In genomic region chr11:97127470-97128223, GRCm38 (mm10) we compare ENCODE assay signal across 8 mouse cellular contexts. TPM values are rescaled to one million over a fixed set of nuclear protein-coding genes. Genes with fewer than 3 reads are reported as not detected.
DNase-seq lines count a peak whose midpoint lies in the region; ATAC-seq and TF ChIP-seq lines count a peak whose summit lies in the region.

No protein-coding gene starts in this region.

- dilution Hi-C loops in CH12.LX (cut with MboI; ENCODE audit: extremely low pct_ligation_motif_present, extremely low pct_unique_long_range_greater_than_20kb, low sequenced_read_pairs): no loop called here

- no peak for DNase-seq in heart, adult 9 months (ENCODE audit: low spot score in 2 of 2)
- DNase-seq in CH12.LX (ENCODE audit: extremely low read depth): no peak
- DNase-seq in layer of hippocampus, postnatal 10 days (ENCODE audit: low spot score in 2 of 2): no peak
- DNase-seq in urinary bladder, postnatal 4 days (ENCODE audit: low spot score in 2 of 2): no peak
- DNase-seq in frontal cortex, postnatal 10 days (ENCODE audit: low spot score in 2 of 2): no peak

- H3K4me2 ChIP-seq in heart, embryonic 11.5 days: peak overlapping the region; percentile 89
- H3K4me2 ChIP-seq in CH12.LX (ENCODE audit: insufficient read depth, low read depth, poor library complexity, severe bottlenecking): peak overlapping the region; percentile 88
- peak overlapping the region; percentile 71 for H3K4me2 ChIP-seq in forebrain, embryonic 12.5 days
- peak overlapping the region; percentile 90 for H3K4me2 ChIP-seq in liver, embryonic 12.5 days

- no peaks in the 10 kb centered on the region for H3K79me2 ChIP-seq in CH12.LX (replicated peaks; ENCODE audit: control insufficient read depth, extremely low read depth, insufficient read depth, poor library complexity, severe bottlenecking)

- no peak for TF ChIP-seq CTCF in CH12.LX (conservative IDR thresholded peaks at IDR 0.05 in 1 of 2, IDR thresholded peaks at IDR 0.05 in 1 of 2; ENCODE audit: low read depth in 2 of 2, low read length in 2 of 2)

- peak; percentile 59; the same call in 1 of the 2 replicates for TF ChIP-seq EP300 in CH12.LX (IDR thresholded peaks at IDR 0.05; ENCODE audit: low read length)

- no peaks in the 10 kb centered on the region for H3K36me3 ChIP-seq in heart, embryonic 11.5 days (ENCODE audit: control insufficient read depth, insufficient read depth, low read length)
- H3K36me3 ChIP-seq in CH12.LX (replicated peaks in 1 of 2; ENCODE audit: control insufficient read depth in 1 of 2, insufficient read depth in 1 of 2, low read length in 1 of 2): no peaks in the 10 kb centered on the region
- no peaks in the 10 kb centered on the region for H3K36me3 ChIP-seq in forebrain, embryonic 12.5 days (replicated peaks)
- no peaks in the 10 kb centered on the region for H3K36me3 ChIP-seq in liver, embryonic 12.5 days

- H3K27me3 ChIP-seq in heart, embryonic 11.5 days (ENCODE audit: control insufficient read depth, insufficient read depth, low read length): peaks cover 19% of the 10 kb centered on the region
- H3K27me3 ChIP-seq in CH12.LX (replicated peaks): no peaks in the 10 kb centered on the region
- peaks cover 43% of the 10 kb centered on the region for H3K27me3 ChIP-seq in forebrain, embryonic 12.5 days
- H3K27me3 ChIP-seq in liver, embryonic 12.5 days (replicated peaks): peaks cover 69% of the 10 kb centered on the region

- in situ Hi-C loops in CH12.LX (cut with MboI; ENCODE audit: low pct_ligation_motif_present, low pct_unique_long_range_greater_than_20kb, low sequenced_read_pairs): no loop called here

- no peak for TF ChIP-seq POLR2A in CH12.LX (IDR thresholded peaks at IDR 0.05; ENCODE audit: low read depth, low read length)

- H3K9ac ChIP-seq in heart, embryonic 11.5 days (ENCODE audit: low read depth, low read length): no peak overlapping the region
- H3K9ac ChIP-seq in CH12.LX (ENCODE audit: insufficient read depth, low read depth): peak overlapping the region; percentile 65
- peak overlapping the region; percentile 38; the same call in 1 of the 2 replicates for H3K9ac ChIP-seq in forebrain, embryonic 12.5 days
- H3K9ac ChIP-seq in liver, embryonic 12.5 days: peak overlapping the region; percentile 63

- no peaks in the 10 kb centered on the region for H3K9me3 ChIP-seq in heart, embryonic 11.5 days (replicated peaks; ENCODE audit: control insufficient read depth, low read length)
- H3K9me3 ChIP-seq in CH12.LX (replicated peaks; ENCODE audit: low read length): no peaks in the 10 kb centered on the region
- H3K9me3 ChIP-seq in forebrain, embryonic 12.5 days: no peaks in the 10 kb centered on the region
- no peaks in the 10 kb centered on the region for H3K9me3 ChIP-seq in liver, embryonic 12.5 days (replicated peaks)

- 16% methylated on average over 19 of the region's 19 CpGs for WGBS in heart, embryonic 11.5 days (ENCODE audit: insufficient replicate concordance)
- 14% methylated on average over 19 of the region's 19 CpGs for WGBS in forebrain, embryonic 12.5 days
- 22% methylated on average over 19 of the region's 19 CpGs for WGBS in liver, embryonic 12.5 days (ENCODE audit: insufficient replicate concordance)

- peaks cover 10% of the 10 kb centered on the region for H3K4me1 ChIP-seq in heart, embryonic 11.5 days (ENCODE audit: control insufficient read depth, insufficient read depth, low read length)
- H3K4me1 ChIP-seq in CH12.LX (ENCODE audit: control insufficient read depth in 1 of 2, insufficient read depth in 2 of 2): peaks cover 59 to 95% of the 10 kb centered on the region in 2 experiments
- H3K4me1 ChIP-seq in forebrain, embryonic 12.5 days: peaks cover 26% of the 10 kb centered on the region
- peaks cover 43% of the 10 kb centered on the region for H3K4me1 ChIP-seq in liver, embryonic 12.5 days

- no peak for ATAC-seq in heart, embryonic 11.5 days (replicated peaks; ENCODE audit: insufficient number of reproducible peaks, low FRiP score, low TSS enrichment)
- ATAC-seq in forebrain, embryonic 12.5 days (ENCODE audit: low FRiP score): no peak
- ATAC-seq in liver, embryonic 12.5 days: peak; percentile 25; the same call in 1 of the 2 replicates

- H3K27ac ChIP-seq in heart, embryonic 11.5 days (ENCODE audit: low read depth, low read length): no peak overlapping the region
- peak overlapping the region; percentile 77 for H3K27ac ChIP-seq in CH12.LX (ENCODE audit: insufficient read depth, low read depth)
- no peak overlapping the region for H3K27ac ChIP-seq in forebrain, embryonic 12.5 days
- no peak overlapping the region for H3K27ac ChIP-seq in liver, embryonic 12.5 days

- peak overlapping the region; percentile 53 for H3K4me3 ChIP-seq in heart, embryonic 11.5 days (ENCODE audit: low read depth, low read length)
- peak overlapping the region; percentile 38 to 50 (median 39) for H3K4me3 ChIP-seq in CH12.LX (replicated peaks in 1 of 3; ENCODE audit: low read depth in 2 of 3, low read length in 2 of 3, poor library complexity in 1 of 3)
- H3K4me3 ChIP-seq in forebrain, embryonic 12.5 days (replicated peaks): peak overlapping the region; percentile 38
- H3K4me3 ChIP-seq in liver, embryonic 12.5 days: peak overlapping the region; percentile 59

- TF ChIP-seq RAD21 in CH12.LX (IDR thresholded peaks at IDR 0.05; ENCODE audit: low read depth, low read length): no peak

TF ChIP-seq in CH12.LX, 34 proteins besides CTCF, POLR2A, EP300 and RAD21:
- TF ChIP-seq JUND (conservative IDR thresholded peaks at IDR 0.05; ENCODE audit: low read depth, low read length) (peak; percentile 8; the same call in 1 of the 2 replicates), CHD1 (IDR thresholded peaks at IDR 0.05; ENCODE audit: low read depth, low read length) (peak; percentile 42; the same call in 1 of the 2 replicates), IRF4 (IDR thresholded peaks at IDR 0.05; ENCODE audit: low read depth, low read length) (peak; percentile 83), USF2 (conservative IDR thresholded peaks at IDR 0.05; ENCODE audit: low read depth, low read length) (no peak), RCOR1 (conservative IDR thresholded peaks at IDR 0.05; ENCODE audit: low read depth, low read length) (no peak), ELF1 (IDR thresholded peaks at IDR 0.05; ENCODE audit: low read depth, low read length) (no peak), TCF12 (IDR thresholded peaks at IDR 0.05; ENCODE audit: low read depth, low read length) (no peak), CHD2 (IDR thresholded peaks at IDR 0.05; ENCODE audit: low read length) (peak; percentile 62; the same call in 1 of the 2 replicates), ZC3H11A (IDR thresholded peaks at IDR 0.05; ENCODE audit: low read depth, low read length) (no peak), NELFE (IDR thresholded peaks at IDR 0.05; ENCODE audit: low read depth, low read length) (no peak), SIN3A (IDR thresholded peaks at IDR 0.05; ENCODE audit: low read length) (no peak), ZNF384 (IDR thresholded peaks at IDR 0.05; ENCODE audit: low read depth, low read length) (no peak), KAT2A (IDR thresholded peaks at IDR 0.05; ENCODE audit: insufficient replicate concordance, low read length) (0 out of 2 replicates have a peak, but pooled peaks have one; percentile 20), JUN (IDR thresholded peaks at IDR 0.05; ENCODE audit: insufficient read depth, low read depth, low read length) (no peak), SMC3 (IDR thresholded peaks at IDR 0.05; ENCODE audit: low read depth, low read length) (no peak), HCFC1 (IDR thresholded peaks at IDR 0.05; ENCODE audit: low read depth, low read length) (0 out of 2 replicates have a peak, but pooled peaks have one; percentile 7), MAZ (IDR thresholded peaks at IDR 0.05; ENCODE audit: low read depth, low read length) (no peak)

RNA-seq across cellular contexts. Expression of gene Tbx21, which starts 12.5 kb away (rescaled TPM):
- polyA plus RNA-seq in heart, embryonic 11.5 days (2014; fragmentation: Nextera tagmentation; extraction: Ambion mirVana): not detected in 2 replicates
- total RNA-seq in CH12.LX (2012; rRNA removed) (0.08 TPM in 2 replicates), CH12.LX (2014; rRNA removed) (not detected in 2 replicates)
- 0.09 TPM in 1 of 2 replicates, not detected in the other for polyA plus RNA-seq in CH12.LX (2012; ENCODE audit: insufficient read length, low read depth)
- polyA plus RNA-seq in forebrain, embryonic 12.5 days (2016; fragmentation: Nextera tagmentation; extraction: Ambion mirVana): 0.19 and 0.33 TPM in 2 replicates
- polyA plus RNA-seq in liver, embryonic 12.5 days (2016; fragmentation: Nextera tagmentation; extraction: Ambion mirVana): not detected in 2 replicates
- under 1 TPM; 0.18 TPM for total RNA-seq in layer of hippocampus, postnatal 10 days (2021)

RNA-seq across cellular contexts. Expression of gene Tbkbp1, which starts 23.6 kb away (rescaled TPM):
- polyA plus RNA-seq in heart, embryonic 11.5 days (2014; fragmentation: Nextera tagmentation; extraction: Ambion mirVana): 5.7 and 6.8 TPM in 2 replicates
- total RNA-seq in CH12.LX (2012; rRNA removed) (2.1 and 3.1 TPM in 2 replicates), CH12.LX (2014; rRNA removed) (0.44 and 1.2 TPM in 2 replicates)
- polyA plus RNA-seq in CH12.LX (2012; ENCODE audit: insufficient read length, low read depth): 5.2 and 5.7 TPM in 2 replicates
- 5.7 and 6.5 TPM in 2 replicates for polyA plus RNA-seq in forebrain, embryonic 12.5 days (2016; fragmentation: Nextera tagmentation; extraction: Ambion mirVana)
- 3.6 and 4.0 TPM in 2 replicates for polyA plus RNA-seq in liver, embryonic 12.5 days (2016; fragmentation: Nextera tagmentation; extraction: Ambion mirVana)
- total RNA-seq in layer of hippocampus, postnatal 10 days (2021): 10 to 100 TPM; 54.4 to 60.4 TPM
